Mouse (Mus musculus): ENCODE measurements around the gene Mfsd6.
A peak's percentile ranks its signal among the peaks of the same experiment; 100 is the strongest.
"Not testable (repeated sequence)": the region's sequence is repeated elsewhere in the genome, so short reads cannot be mapped to it uniquely, and the experiment has no call there.

Gene Mfsd6

GRCm38 (mm10) chr1:52708745-52709144 is 18.5 kb downstream of the Mfsd6 start:
- DNase-seq (ENCODE audit: low spot score), result no peak

DNA sequence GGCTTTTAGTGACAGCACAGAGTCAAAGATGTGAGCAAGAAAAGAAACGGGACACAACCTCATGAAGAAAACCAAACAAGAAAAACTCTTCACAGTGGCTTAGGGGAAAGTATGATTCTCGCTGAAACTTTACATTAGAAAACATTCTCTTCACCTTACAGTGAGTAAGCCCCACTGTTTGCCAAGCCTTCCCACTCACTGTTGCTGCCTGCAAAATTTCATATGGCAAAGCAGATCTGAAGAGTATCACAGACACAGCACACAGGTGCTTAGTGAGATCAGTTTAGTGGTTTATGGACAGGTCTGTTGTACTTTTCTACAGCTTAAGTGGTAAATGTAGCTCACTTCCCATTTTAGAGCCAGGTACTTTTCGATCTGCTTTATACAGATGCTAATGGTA is 20.2 kb downstream of the Mfsd6 start:
- DNase-seq (ENCODE audit: low spot score), result no peak

DNA sequence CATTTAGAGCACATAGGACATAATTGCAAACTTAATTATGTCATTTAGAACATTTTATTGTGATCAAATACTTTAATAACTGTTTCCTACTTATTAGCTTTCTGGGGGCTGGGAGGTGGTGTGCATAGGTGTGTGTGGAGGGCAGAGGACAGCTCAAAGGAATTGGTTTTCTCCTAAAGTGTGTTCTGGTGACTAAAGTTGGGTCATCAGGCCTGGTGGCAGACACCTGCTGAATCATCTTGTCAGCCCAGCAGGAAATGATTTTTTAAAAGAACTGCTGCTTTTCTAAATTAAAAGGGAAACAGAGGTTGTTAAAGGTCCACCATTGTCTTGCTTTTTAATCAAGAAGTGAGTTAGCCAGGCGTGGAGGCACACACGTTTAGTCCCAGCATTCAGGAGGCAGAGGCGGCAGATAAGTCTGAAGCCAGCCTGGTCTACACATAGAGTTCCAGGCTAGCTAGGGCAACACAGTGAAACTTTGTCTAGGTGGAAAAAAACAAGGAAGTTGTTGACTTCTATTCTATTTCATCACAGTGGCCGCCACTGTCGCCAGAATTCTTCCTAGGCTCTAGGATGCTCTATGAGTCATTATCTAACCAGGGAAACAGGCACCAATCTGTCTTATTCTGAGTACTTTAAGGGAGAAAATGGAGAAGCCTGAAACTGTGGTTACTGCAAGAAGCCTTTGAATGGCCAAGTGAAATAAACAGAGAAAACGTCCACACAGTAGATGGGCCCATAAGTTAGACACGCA is 24.3 kb downstream of the Mfsd6 start:
- DNase-seq (ENCODE audit: low spot score), result no peak

DNA sequence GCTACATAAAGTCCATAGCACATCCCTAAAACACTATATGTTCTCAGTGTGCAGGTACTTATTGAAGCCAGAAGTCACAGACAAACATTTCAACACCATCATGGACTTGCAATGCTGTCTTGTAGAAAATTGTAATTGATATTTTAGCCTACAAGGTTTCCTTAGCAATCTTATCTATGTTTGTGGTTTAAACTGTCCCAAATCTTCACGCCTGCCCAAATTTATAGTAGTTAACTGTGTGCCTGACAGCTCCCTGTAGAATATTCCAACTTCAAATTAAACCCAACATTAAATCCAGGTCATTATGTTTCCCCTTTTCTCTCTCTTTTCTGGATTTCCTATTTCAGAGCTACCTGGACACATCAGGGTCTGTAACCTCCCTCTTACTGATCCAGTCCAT is 25.3 kb downstream of the Mfsd6 start:
- DNase-seq (ENCODE audit: low spot score), result no peak

DNA sequence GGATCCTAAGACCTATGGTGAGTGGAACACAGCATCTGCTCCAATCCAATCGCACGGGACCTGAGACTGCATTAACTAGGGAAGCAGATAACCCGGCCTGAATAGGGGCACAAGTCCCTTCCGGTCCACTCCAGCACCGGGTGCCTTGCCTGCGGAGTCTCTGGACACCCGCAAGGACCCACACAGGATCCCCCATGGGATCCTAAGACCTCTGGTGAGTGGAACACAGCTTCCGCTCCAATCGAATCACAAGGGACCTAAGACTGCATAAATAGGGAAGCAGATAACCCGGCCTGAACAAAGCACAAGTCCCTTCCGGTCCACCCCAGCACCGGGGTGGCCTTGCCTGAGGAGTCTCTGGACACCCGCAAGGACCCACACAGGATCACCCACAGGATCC is 32.8 kb downstream of the Mfsd6 start:
- DNase-seq (ENCODE audit: low spot score), result not testable (repeated sequence)

- no peak for DNase-seq (ENCODE audit: low spot score)
Measured at GRCm38 (mm10) chr1:52687636-52688035, 39.6 kb downstream of the Mfsd6 start.

GRCm38 (mm10) chr1:52683550-52683949 is 43.7 kb downstream of the Mfsd6 start:
- no peak for DNase-seq (ENCODE audit: low spot score)

DNA sequence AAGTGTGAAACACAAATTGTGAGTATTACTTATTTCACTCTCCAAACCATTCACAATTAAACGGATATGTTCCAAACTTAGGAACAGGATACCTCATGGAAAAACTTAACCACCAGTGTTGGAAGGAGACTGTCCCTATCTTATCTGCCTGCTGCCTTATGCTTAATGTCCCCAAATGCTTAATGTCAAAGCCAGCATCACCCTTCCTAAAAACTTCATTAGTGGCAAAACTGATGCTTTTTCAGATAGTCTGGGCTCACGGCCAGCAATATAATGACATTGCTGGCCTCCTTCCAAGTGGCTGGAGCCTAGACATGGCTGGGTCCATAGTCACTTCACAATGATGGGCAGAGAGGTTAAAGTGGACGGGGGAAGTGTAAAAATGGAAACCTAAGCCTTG is 50.6 kb downstream of the Mfsd6 start:
- DNase-seq (ENCODE audit: low spot score), result no peak

DNA sequence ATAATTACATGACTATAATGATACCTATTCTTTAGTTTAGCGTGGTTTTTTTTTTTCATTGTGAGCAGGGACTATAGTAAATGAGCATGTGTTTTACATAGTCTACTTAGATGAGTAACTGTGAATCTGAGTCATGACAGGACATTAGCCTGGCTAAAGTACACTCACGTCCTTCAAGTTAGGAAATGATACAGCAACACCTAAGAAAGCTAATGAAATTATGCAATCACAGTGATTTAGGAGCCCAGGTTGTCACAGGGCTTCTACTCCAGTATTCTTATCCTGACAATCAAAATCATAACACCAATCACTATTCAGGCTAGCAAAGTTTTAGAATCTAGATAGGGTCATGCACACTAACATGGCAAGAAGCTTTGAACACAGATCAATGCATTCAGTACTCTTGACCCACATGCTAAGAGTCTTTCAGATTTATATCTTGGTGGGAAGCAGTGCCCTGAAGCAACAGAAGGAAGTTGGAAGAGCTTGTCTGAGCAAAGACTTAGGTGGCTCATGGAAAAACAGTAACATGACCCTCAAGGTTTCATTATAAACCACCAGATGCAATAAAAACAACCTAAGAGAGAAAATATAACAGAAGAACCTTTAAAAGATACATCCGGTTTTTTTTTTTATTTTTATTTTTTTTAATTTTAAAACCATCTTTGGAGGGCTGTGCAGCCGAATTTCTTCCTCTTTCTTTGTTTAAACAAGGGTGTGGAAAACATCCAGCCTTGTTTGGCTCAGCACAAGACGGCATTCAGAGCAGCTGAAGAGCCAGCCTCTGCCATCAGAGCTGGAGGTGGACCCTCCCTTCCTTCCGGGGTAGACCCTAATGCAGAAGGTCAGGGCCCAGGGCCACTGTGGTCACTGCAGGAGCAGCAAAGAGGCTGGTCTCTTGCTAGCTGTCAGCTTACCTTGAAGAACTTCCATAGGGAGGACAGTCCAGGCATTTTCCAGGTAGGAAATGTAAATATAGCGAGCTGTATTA is 51.4 kb downstream of the Mfsd6 start:
- DNase-seq (ENCODE audit: low spot score), result no peak

- DNase-seq (ENCODE audit: low spot score), result no peak
Measured at GRCm38 (mm10) chr1:52669931-52670330, 57.3 kb downstream of the Mfsd6 start.

- DNase-seq (ENCODE audit: low spot score), result no peak
Measured at GRCm38 (mm10) chr1:52668743-52669323, 58.4 kb downstream of the Mfsd6 start.

- DNase-seq (ENCODE audit: low spot score), result no peak
Measured at GRCm38 (mm10) chr1:52663228-52663627, 64.0 kb downstream of the Mfsd6 start.

DNA sequence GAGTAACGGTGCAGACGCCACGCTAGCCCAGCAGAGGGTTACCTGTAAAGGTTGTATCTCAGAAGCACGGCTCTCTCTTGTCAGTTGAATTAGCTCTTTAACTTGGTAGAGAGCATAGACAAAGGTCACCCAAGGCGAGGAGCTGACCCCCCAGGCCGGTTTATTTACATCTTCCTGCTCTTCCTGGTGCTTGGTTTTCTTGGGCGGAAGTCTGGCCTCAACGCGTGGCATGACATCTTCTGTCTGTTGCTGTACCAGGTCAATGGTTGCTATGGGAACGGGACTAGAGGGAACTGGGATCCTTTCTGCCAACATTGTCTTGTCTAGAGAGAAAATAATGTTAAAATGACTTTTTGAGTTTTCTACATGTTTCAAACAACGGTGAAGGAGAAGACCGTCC is 66.5 kb downstream of the Mfsd6 start:
- no peak for DNase-seq (ENCODE audit: low spot score)

GRCm38 (mm10) chr1:52660278-52660677 is 67.0 kb downstream of the Mfsd6 start:
- no peak for DNase-seq (ENCODE audit: low spot score)

- no peak for DNase-seq (ENCODE audit: low spot score)
Measured at GRCm38 (mm10) chr1:52658160-52658559, 69.1 kb downstream of the Mfsd6 start.

- no peak for DNase-seq (ENCODE audit: low spot score)
Measured at GRCm38 (mm10) chr1:52655153-52655552, 72.1 kb downstream of the Mfsd6 start.

DNA sequence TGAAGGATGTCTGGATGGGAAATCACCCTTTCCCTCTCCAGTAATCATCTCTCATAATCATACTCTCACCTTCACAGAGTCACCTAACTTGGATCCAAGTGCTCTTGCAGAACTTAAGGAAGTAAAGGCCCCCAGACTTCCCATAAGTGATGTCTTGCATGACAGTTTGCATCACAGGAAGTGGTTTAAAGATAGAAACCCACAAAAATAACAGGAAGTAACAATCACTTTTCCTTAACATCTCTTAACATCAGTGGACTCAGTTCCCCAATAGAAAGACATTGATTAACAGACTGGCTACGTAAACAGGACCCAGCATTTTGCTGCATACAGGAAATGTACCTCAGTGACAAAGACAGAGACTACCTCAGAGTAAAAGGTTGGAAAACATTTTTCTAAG is 73.9 kb downstream of the Mfsd6 start:
- no peak for DNase-seq (ENCODE audit: low spot score)

DNA sequence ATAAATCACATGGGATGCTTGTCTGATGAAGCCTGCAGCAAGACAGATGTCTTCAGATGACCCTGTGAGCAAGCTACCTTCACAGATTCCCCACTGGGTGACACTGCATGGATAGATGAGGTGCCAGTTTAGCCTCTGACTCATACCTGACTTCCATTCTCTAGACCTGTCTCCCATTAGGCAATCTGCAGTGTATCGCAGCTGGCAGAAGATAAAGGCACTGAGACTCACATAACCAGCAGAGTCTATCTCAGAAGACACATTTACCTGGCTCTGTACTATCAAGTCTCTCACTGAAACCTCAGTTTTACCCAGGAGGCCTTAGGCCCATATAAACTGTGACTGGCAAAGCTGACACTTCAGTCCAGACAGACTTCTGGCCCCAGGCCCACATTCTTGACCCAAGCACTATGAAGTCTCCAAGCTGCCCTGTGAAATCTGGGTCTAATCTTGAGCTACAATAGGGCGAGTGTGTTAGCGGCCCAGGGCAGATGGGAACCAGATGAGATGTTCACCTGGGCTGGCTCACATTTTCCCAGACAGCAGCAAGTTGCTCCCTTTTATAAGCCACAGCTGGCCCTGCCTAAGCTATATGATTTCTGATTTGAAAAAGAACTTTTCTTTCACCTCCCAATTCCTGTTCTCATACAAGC is 74.5 kb downstream of the Mfsd6 start:
- no peak for DNase-seq (ENCODE audit: low spot score)

DNA sequence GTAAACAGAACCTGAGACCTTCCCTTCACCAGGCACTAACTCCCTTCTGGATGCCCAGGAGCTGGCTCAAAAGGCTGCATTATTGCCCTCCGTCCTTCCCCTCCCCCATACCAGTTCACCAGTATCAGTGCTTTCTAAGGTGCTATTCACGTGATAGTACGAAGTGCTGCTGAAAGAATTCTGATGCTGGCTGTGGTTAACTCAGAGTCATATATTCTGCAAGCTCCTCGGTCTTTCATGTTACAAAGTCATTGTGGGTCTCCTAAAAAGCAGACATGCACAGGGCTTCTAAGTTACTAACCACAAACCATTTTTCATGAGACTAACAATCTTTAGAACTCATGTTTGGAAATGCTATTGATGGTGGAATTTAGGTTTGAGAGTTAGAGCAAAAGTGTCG is 77.2 kb downstream of the Mfsd6 start:
- DNase-seq (ENCODE audit: low spot score), result no peak

GRCm38 (mm10) chr1:52648153-52649027 is 78.9 kb downstream of the Mfsd6 start:
- DNase-seq (ENCODE audit: low spot score), result peak; percentile 44

DNA sequence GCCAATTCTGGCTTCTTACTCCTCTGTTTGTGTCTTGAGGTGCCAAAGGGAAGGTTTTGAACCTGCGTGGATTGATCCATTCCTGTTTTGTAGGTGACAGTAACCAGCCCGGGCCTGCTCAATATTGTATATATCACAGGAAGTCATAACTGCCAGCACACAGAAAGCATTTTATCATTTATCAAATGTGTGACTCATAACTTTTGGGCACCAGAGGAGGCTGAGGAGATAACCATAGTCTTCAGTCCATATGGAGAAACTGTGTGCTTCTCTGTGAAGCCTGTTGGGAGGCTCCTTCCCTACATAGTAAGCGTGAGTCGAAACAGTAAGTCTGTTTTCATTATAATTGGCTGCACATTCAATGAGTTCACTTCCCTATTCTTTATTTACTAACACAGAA is 86.5 kb downstream of the Mfsd6 start:
- no peak for DNase-seq (ENCODE audit: low spot score)

Data from ovary, adult 18-20 months (tissue).